Mouse (Mus musculus): ENCODE measurements around the gene Nxnl1. TPM values are rescaled to one million over a fixed set of nuclear protein-coding genes. Genes with fewer than 3 reads are reported as not detected.

The Nxnl1 gene
- polyA plus RNA-seq, 1 experiment from 2014 or later, result 0.07 TPM

DNA sequence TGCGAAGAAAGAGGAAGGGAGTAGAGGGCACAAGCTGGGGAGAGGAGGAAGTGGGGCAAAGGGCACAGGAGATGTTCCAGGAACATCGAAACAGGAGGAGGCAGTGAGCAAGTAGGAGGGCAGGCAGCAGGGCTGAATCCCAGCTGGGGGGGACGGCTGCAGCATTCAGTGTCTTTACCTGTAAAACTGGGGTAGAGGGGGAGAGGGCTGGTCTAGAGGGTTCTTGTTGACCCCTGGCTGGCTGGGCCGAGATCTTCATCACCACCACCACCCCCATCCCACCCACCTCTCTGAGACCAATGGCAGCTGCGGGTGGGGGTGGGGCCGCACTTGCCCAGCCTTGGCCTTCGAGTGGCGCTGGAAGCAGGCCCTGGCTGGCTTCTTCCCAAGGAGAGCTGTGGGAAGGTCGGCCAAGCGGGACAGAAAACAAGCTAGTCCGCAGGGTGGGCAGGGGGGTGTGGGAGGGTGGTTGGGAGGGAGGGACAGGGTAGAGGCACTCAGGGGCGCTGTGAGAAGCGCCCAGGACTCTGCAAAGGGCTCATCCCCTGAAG, 2.1 kb upstream of the Nxnl1 start, which contains the start of gene Slc27a1:
Slc27a1 (plus strand) TSS at position 496 of the 551 bp plus-strand sequence.
- H3K4me3 ChIP-seq (ENCODE audit: low read depth, low read length), result peak within 1 kb of the TSS; percentile 62
- DNase-seq (ENCODE audit: low spot score) (no peak), ATAC-seq (ENCODE audit: low read depth) (no peak)
- peaks cover 3% of the 10 kb centered on the region; the same call in 1 of the 2 replicates for H3K27me3 ChIP-seq (replicated peaks; ENCODE audit: control insufficient read depth, insufficient read depth, low read length)
- no peaks in the 10 kb centered on the region for H3K36me3 ChIP-seq (ENCODE audit: control insufficient read depth, insufficient read depth, low read length)
- peak within 1 kb of the TSS; percentile 87 for H3K4me2 ChIP-seq (ENCODE audit: low read depth, low read length)
- no peaks in the 10 kb centered on the region for H3K9me3 ChIP-seq (ENCODE audit: control insufficient read depth, low read length)
- peak within 1 kb of the TSS; percentile 81 for H3K27ac ChIP-seq (replicated peaks; ENCODE audit: low read depth, low read length)
- 8% methylated on average over 13 of the region's 13 CpGs for WGBS
- peaks cover 19% of the 10 kb centered on the region; the same call in 1 of the 2 replicates for H3K4me1 ChIP-seq (ENCODE audit: control insufficient read depth, insufficient read depth, low read length)
- peak within 1 kb of the TSS; percentile 74 for H3K9ac ChIP-seq (ENCODE audit: low read depth, low read length)

GRCm38 (mm10) chr8:71567587-71567986, 1.2 kb upstream of the Nxnl1 start:
- no peaks in the 10 kb centered on the region for H3K9me3 ChIP-seq (ENCODE audit: control insufficient read depth, low read length)
- WGBS, result 70% methylated on average over 7 of the region's 7 CpGs
- H3K36me3 ChIP-seq (ENCODE audit: control insufficient read depth, insufficient read depth, low read length), result no peaks in the 10 kb centered on the region
- H3K9ac ChIP-seq (ENCODE audit: low read depth, low read length), result no peak overlapping the region
- no peak overlapping the region for H3K4me2 ChIP-seq (ENCODE audit: low read depth, low read length)
- H3K27ac ChIP-seq (replicated peaks; ENCODE audit: low read depth, low read length), result no peak overlapping the region
- H3K4me1 ChIP-seq (ENCODE audit: control insufficient read depth, insufficient read depth, low read length), result peaks cover 15% of the 10 kb centered on the region; the same call in 1 of the 2 replicates
- no peak for ATAC-seq (ENCODE audit: low read depth)
- DNase-seq (ENCODE audit: low spot score), result no peak
- H3K4me3 ChIP-seq (ENCODE audit: low read depth, low read length), result no peak overlapping the region
- peaks cover 11% of the 10 kb centered on the region for H3K27me3 ChIP-seq (replicated peaks; ENCODE audit: control insufficient read depth, insufficient read depth, low read length)

DNA sequence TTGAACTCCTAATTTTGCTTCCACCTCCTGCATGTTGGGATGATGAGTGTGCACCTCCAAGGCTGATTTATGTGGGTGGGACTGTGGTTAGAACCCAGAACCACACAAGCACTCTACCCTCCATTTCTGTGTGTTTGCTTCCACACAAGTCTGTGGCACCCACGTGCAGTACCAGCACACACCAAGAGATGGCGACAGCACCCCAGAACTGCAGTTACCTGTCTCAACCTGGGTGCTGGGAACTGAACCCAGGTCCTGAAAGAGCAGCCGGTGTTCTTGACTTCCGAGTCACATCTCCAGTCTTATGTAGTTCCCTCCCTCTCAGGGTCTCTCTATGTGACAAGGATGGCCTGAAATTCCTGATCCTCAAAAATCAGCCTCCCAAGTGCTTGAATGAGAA, 2.4 kb downstream of the Nxnl1 start:
- DNase-seq (ENCODE audit: low spot score), result no peak
- ATAC-seq (ENCODE audit: low read depth), result no peak
- Histone ChIP-seq H3K4me2 (ENCODE audit: low read depth, low read length) (no peak overlapping the region), H3K36me3 (ENCODE audit: control insufficient read depth, insufficient read depth, low read length) (no peaks in the 10 kb centered on the region), H3K4me3 (ENCODE audit: low read depth, low read length) (no peak overlapping the region), H3K27me3 (replicated peaks; ENCODE audit: control insufficient read depth, insufficient read depth, low read length) (peaks cover 45% of the 10 kb centered on the region), H3K27ac (replicated peaks; ENCODE audit: low read depth, low read length) (no peak overlapping the region), H3K4me1 (ENCODE audit: control insufficient read depth, insufficient read depth, low read length) (0 out of 2 replicates have a peak, but pooled peaks cover 4% of the 10 kb centered on the region), H3K9me3 (ENCODE audit: control insufficient read depth, low read length) (no peaks in the 10 kb centered on the region), H3K9ac (ENCODE audit: low read depth, low read length) (no peak overlapping the region)
- WGBS, result 86% methylated on average over 4 of the region's 4 CpGs

DNA sequence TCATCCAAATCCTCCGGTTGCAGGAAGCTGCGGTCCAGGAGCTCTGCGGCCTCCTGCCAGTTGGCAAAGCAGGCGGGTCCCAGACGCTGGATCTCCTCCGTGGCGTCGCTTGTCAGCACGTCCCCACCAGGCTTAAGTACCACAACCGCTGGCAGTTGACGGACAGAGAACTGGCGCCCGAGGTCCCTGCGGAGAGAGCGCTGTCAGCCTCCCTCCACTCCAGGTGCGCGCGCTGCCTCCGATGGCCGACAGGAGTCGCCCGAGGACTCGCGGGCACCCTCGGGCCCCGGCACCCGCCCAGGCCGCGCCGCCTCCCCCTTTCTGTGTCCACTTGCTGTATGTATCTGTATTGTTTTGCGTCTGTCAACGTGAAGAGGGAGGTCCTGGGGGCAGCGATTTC, 3.6 kb downstream of the Nxnl1 start:
- Histone ChIP-seq H3K4me1 (ENCODE audit: control insufficient read depth, insufficient read depth, low read length) (no peaks in the 10 kb centered on the region), H3K9ac (ENCODE audit: low read depth, low read length) (peak overlapping the region; percentile 40; the same call in 1 of the 2 replicates), H3K4me3 (ENCODE audit: low read depth, low read length) (peak overlapping the region; percentile 31), H3K27ac (replicated peaks; ENCODE audit: low read depth, low read length) (no peak overlapping the region), H3K9me3 (ENCODE audit: control insufficient read depth, low read length) (no peaks in the 10 kb centered on the region), H3K27me3 (replicated peaks; ENCODE audit: control insufficient read depth, insufficient read depth, low read length) (peaks cover 58% of the 10 kb centered on the region), H3K4me2 (ENCODE audit: low read depth, low read length) (peak overlapping the region; percentile 52), H3K36me3 (ENCODE audit: control insufficient read depth, insufficient read depth, low read length) (no peaks in the 10 kb centered on the region)
- whole genome bisulfite sequencing, result 1% methylated on average over 30 of the region's 33 CpGs
- DNase-seq (ENCODE audit: low spot score) (no peak), ATAC-seq (ENCODE audit: low read depth) (peak; percentile 50; the same call in 1 of the 2 replicates)

DNA sequence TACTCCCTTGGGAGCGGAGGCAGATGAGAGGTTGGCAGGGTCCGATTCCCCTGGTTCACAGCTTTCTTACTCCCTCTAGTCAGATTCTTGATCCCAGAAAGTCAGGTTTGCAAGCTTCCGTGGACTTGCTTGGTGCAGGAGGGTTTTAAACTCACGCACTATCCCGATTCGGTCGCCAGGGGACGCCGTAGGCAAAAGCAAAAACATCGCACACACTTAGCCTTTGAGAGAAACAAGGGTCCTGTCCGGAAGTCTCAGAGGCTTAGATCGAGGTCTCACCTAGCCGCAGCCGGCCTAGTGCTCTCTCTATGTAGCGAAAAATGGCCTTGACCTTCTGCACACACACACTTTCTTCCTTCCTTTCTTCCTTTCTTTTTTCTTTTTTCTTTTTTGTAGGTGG, 5.0 kb downstream of the Nxnl1 start:
- H3K9me3 ChIP-seq (ENCODE audit: control insufficient read depth, low read length), result no peaks in the 10 kb centered on the region
- 3% methylated on average over 15 of the region's 15 CpGs for WGBS
- H3K4me1 ChIP-seq (ENCODE audit: control insufficient read depth, insufficient read depth, low read length), result no peaks in the 10 kb centered on the region
- no peak overlapping the region for H3K27ac ChIP-seq (replicated peaks; ENCODE audit: low read depth, low read length)
- H3K4me2 ChIP-seq (ENCODE audit: low read depth, low read length), result no peak overlapping the region
- peaks cover 71% of the 10 kb centered on the region for H3K27me3 ChIP-seq (replicated peaks; ENCODE audit: control insufficient read depth, insufficient read depth, low read length)
- ATAC-seq (ENCODE audit: low read depth), result peak; percentile 41; the same call in 1 of the 2 replicates
- no peaks in the 10 kb centered on the region for H3K36me3 ChIP-seq (ENCODE audit: control insufficient read depth, insufficient read depth, low read length)
- H3K4me3 ChIP-seq (ENCODE audit: low read depth, low read length), result no peak overlapping the region
- DNase-seq (ENCODE audit: low spot score), result peak; percentile 72
- H3K9ac ChIP-seq (ENCODE audit: low read depth, low read length), result no peak overlapping the region

- Histone ChIP-seq H3K4me1 (ENCODE audit: control insufficient read depth, insufficient read depth, low read length) (no peaks in the 10 kb centered on the region), H3K4me2 (ENCODE audit: low read depth, low read length) (no peak overlapping the region), H3K27ac (replicated peaks; ENCODE audit: low read depth, low read length) (no peak overlapping the region), H3K9ac (ENCODE audit: low read depth, low read length) (no peak overlapping the region), H3K9me3 (ENCODE audit: control insufficient read depth, low read length) (no peaks in the 10 kb centered on the region), H3K27me3 (replicated peaks; ENCODE audit: control insufficient read depth, insufficient read depth, low read length) (peaks cover 73% of the 10 kb centered on the region), H3K4me3 (ENCODE audit: low read depth, low read length) (no peak overlapping the region), H3K36me3 (ENCODE audit: control insufficient read depth, insufficient read depth, low read length) (no peaks in the 10 kb centered on the region)
- DNase-seq (ENCODE audit: low spot score) (no peak), ATAC-seq (ENCODE audit: low read depth) (no peak)
- WGBS, result 75% methylated on average over 5 of the region's 5 CpGs
Observed at GRCm38 (mm10) chr8:71560765-71561164, 5.6 kb downstream of the Nxnl1 start.

- no peaks in the 10 kb centered on the region for H3K36me3 ChIP-seq (ENCODE audit: control insufficient read depth, insufficient read depth, low read length)
- no peaks in the 10 kb centered on the region for H3K9me3 ChIP-seq (ENCODE audit: control insufficient read depth, low read length)
- no peak overlapping the region for H3K4me3 ChIP-seq (ENCODE audit: low read depth, low read length)
- H3K27ac ChIP-seq (replicated peaks; ENCODE audit: low read depth, low read length), result no peak overlapping the region
- H3K27me3 ChIP-seq (replicated peaks; ENCODE audit: control insufficient read depth, insufficient read depth, low read length), result peaks cover 77% of the 10 kb centered on the region
- DNase-seq (ENCODE audit: low spot score), result no peak
- no peak for ATAC-seq (ENCODE audit: low read depth)
- H3K4me1 ChIP-seq (ENCODE audit: control insufficient read depth, insufficient read depth, low read length), result no peaks in the 10 kb centered on the region
- WGBS, result 75% methylated on average over 3 of the region's 3 CpGs
- no peak overlapping the region for H3K9ac ChIP-seq (ENCODE audit: low read depth, low read length)
- H3K4me2 ChIP-seq (ENCODE audit: low read depth, low read length), result no peak overlapping the region
Observed at GRCm38 (mm10) chr8:71560071-71560470, 6.3 kb downstream of the Nxnl1 start.

DNA sequence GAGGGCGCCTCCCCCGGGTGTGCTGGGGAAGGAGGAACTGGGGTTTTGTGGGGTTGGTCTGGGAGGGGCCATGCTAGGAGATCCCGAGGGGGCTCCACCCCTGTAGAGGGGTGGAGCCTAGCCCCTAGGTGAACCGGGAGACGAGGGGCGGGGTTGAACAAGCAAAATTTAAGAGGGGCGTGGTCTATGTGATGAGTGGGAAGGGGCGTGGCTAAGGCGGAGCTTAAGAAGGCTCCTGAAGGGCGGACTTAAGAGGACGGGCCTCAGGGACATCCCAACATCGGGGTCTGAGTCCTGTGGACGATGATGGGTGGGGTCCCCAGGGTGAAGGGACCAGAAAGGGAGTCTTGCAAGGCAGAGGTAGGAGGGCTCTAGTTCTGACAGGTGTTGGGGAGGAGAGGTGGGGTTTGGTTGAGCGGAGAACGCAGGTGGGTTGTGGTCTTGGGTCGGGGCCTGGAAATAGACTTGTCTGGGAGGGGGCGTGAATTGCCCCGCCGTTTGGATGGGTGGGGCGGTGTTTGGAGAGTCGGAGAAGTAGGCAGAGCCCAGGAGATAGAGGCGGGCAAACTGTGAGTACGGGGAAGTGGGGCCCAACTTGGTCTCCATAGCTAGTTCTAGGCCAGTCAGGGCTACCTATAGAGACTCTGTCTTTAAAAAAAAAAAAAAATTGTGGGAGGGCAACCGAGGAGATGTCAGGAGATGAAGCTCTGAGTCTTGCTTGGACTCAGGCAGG, 7.3 kb downstream of the Nxnl1 start:
- peak overlapping the region; percentile 61 for H3K4me2 ChIP-seq (ENCODE audit: low read depth, low read length)
- H3K27me3 ChIP-seq (replicated peaks; ENCODE audit: control insufficient read depth, insufficient read depth, low read length), result peaks cover 77% of the 10 kb centered on the region
- WGBS, result 4% methylated on average over 24 of the region's 24 CpGs
- H3K9me3 ChIP-seq (ENCODE audit: control insufficient read depth, low read length), result no peaks in the 10 kb centered on the region
- H3K36me3 ChIP-seq (ENCODE audit: control insufficient read depth, insufficient read depth, low read length), result no peaks in the 10 kb centered on the region
- H3K27ac ChIP-seq (replicated peaks; ENCODE audit: low read depth, low read length), result no peak overlapping the region
- ATAC-seq (ENCODE audit: low read depth) (peak; percentile 60), DNase-seq (ENCODE audit: low spot score) (peak; percentile 91)
- no peaks in the 10 kb centered on the region for H3K4me1 ChIP-seq (ENCODE audit: control insufficient read depth, insufficient read depth, low read length)
- H3K9ac ChIP-seq (ENCODE audit: low read depth, low read length), result peak overlapping the region; percentile 49
- peak overlapping the region; percentile 42 for H3K4me3 ChIP-seq (ENCODE audit: low read depth, low read length)
